Mouse (Mus musculus) lung, postnatal 10 days (tissue): ENCODE measurements around the gene Rbm38.

Source experiments
- DNase-seq: peaks from one replicate; pipeline ENCODE4 v3.0.0; 2021

Rbm38 gene

DNA sequence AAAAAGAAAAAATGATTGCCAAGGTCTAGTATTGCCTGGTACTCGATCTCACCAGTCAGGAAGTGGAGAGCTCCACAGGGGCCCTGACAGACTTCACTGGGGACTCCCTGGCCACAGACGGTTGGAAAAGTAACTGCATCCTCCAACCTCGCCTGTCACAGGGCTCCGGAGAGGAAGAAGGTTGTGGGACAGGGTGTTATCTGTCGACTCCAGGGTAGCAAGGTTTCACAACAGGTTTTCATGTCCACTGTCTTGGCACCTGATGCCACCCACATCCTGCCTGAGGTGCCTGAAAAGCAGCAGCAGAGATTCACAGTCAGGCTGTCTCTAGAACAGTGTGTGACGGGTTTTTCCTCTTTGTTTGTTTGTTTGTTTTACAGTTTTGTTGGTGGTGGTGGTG lies 2.4 kb upstream of the Rbm38 start:
- DNase-seq, result no peak

DNA sequence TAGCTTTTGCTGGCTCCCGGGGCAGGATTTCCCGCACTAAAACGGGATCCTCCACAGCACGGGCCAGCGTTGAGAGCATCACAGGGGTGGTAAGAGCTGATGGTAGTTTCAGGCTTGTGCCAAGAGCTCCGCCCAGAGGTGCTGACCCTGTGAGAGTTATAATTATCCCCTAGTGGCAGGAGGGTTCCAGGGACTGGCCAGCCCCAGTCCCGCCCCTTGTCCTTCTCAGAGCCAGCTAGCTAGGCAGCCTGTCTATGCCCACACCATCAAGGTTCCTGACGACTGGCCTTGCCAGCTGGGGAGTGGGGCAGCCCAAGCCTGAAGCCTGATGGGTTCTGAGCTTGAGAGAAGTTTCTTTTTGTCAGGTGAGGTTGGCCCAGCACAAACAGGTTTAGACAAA lies 1.7 kb upstream of the Rbm38 start:
- DNase-seq, result peak; percentile 45

- DNase-seq, result no peak
These were observed 976 bp upstream of the Rbm38 start for GRCm38 (mm10) chr2:173019322-173019721.

DNA sequence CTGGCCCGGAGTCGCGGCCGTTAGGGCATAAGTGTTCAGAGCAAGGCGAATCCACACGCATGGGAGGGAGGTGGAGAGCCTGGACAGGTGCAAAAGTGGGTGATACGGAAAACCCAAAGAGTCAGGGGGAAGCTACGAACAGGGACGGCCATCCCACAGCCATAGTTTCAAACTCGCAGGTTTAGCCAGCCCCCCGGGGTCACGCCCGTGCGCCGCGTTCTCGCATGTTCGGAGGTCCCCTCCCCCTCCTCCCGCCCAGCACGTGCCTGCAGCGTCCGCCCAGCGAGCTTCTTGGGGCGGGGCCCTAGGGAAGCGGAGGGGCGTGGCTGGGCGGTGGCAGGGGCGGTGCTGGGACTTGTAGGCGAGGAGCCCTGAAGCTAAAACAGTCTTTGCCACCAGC lies 508 bp upstream of the Rbm38 start:
- DNase-seq, result peak; percentile 95

DNA sequence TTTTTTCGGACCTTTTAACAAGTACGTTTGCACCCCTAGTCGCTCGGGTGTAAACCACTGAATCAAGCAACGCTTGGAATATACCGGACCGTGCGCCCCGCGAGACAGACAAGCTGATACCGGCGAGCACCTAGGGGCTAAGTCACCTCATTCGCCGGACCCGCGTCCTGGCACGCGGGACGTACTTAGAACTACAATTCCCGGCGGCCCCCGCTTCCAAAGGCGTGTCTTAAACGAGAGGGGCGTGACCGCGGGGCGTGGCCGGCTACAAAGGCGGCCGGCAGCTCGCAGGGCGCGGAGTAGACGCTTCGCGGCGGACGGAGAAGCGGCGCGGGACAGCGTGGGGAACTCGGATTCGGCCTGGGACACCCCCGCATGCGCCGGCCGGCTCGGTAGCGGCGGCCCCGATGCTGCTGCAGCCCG lies 1.3 kb downstream of the Rbm38 start:
- DNase-seq, result peak; percentile 94

GRCm38 (mm10) chr2:173022056-173022681 lies 1.9 kb downstream of the Rbm38 start:
- peak; percentile 45 for DNase-seq

- DNase-seq, result no peak
These were observed 2.5 kb downstream of the Rbm38 start for GRCm38 (mm10) chr2:173022813-173023212.

DNA sequence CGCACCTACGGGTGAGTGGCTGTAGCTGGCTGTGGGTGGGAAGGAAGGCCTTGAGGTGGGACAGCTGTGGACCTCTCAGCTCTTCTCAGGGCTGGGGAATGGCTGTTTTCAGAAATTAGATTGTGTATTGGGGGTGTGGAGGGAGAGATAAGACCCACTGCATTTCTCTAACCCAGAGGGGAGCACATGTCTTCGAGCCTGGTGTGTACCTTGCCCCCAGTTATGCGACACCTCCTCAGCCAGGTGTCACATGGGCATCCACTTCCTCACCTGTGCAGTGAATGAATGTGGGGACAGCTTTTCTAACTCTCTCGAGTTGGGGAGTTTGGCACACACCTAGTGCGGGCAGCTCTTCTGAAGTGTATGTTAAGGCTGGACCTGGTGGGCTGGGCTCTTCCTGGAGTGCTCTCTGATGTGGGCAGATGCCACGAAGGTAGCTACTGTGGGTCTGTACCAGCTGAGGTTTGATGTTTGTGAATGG lies 3.1 kb downstream of the Rbm38 start:
- DNase-seq, result no peak

DNA sequence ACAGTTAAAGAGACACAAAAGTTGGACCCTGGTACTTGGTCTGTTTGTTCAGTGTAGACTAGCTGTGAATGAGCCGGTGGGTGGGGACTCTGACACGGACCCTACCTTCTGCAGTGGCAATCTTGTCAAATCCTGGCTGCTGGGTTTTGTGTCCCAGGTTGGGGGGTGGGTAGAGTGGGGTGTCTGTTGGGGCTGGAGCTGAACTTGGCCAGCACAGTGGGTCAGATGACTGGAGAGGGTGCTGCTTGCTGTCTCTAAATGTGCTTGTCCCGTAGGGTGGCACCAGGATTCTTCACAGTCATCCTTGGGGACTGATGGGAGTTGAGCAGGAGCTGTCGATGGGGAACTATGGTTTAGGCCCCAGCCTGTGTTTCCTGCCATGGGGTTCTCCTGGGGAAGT lies 3.7 kb downstream of the Rbm38 start:
- DNase-seq, result no peak

GRCm38 (mm10) chr2:173024392-173024791 lies 4.1 kb downstream of the Rbm38 start:
- no peak for DNase-seq

DNA sequence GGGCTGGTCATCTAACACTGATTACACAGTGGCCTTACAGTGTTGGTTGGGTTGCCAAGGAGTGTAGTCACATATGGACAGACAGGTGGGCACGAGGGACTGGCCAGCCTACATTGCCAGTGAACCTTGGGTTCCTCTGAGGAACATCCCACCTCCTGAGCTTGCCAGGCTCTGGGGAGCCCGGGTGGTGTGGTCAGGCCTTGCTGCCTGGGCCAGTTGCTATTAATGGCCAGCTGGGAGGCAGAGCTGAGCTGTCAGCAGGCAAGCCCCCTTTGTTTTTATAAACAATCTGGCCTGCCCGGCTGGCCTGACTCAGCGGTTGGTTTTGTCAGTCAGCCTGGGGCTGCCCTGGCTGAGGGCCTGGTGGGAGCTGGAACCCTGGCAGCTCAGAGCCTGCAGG lies 4.6 kb downstream of the Rbm38 start:
- DNase-seq, result peak; percentile 57

DNA sequence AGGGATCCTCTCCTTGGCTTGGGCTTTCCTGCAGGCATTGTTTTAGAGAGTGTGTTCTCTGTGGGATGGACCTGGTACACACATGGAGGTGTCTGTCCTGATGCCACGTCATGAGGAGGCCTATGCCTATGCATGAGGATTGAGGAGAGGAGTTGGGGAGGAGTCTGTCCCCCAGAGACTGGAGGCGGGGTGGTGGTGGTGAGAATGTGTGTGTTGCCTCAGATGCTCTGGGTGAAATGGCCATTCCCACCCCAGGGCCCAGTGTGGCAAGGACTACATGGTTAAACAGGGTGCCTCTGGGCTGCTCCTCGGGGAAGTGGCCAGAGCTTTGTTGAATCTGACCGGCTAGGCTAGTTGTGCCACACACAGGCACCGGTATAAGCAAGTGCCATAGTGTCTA lies 6.0 kb downstream of the Rbm38 start:
- DNase-seq, result no peak

DNA sequence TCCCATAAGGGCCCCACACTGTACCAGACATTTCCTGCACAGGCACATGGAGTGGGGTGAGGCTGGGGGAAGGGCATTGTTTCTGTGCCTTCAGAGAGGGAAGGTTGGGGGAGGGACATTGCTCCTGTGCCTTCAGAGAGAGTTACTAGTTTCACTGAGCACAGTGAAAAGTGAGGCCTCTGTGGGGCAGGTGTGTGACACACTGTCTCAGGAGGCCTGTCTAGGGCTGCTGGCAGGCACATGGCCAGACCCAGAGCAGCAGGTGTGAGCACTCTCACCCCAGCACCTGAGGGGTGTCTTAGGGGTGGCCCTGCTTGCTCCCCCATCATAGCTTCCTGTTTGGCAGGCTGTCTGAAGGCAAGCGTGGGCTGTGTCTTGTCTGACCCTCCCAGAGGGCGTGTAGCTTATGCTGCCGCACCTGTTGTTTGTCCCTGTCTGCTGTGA lies 6.4 kb downstream of the Rbm38 start:
- peak; percentile 34 for DNase-seq

GRCm38 (mm10) chr2:173027169-173027823 lies 7.0 kb downstream of the Rbm38 start:
- DNase-seq, result no peak

- no peak for DNase-seq
These were observed 7.7 kb downstream of the Rbm38 start for GRCm38 (mm10) chr2:173027824-173028495.

GRCm38 (mm10) chr2:173028508-173029031 lies 8.3 kb downstream of the Rbm38 start:
- no peak for DNase-seq

- no peak for DNase-seq
These were observed 10.5 kb downstream of the Rbm38 start for GRCm38 (mm10) chr2:173030591-173031338.

- no peak for DNase-seq
These were observed 13.2 kb downstream of the Rbm38 start for GRCm38 (mm10) chr2:173033531-173033930.

- DNase-seq, result peak; percentile 42
These were observed 14.7 kb downstream of the Rbm38 start for GRCm38 (mm10) chr2:173034998-173035397.

- no peak for DNase-seq
These were observed 15.4 kb downstream of the Rbm38 start for GRCm38 (mm10) chr2:173035653-173036052.

- DNase-seq, result no peak
These were observed 15.8 kb downstream of the Rbm38 start for GRCm38 (mm10) chr2:173036055-173036454.

DNA sequence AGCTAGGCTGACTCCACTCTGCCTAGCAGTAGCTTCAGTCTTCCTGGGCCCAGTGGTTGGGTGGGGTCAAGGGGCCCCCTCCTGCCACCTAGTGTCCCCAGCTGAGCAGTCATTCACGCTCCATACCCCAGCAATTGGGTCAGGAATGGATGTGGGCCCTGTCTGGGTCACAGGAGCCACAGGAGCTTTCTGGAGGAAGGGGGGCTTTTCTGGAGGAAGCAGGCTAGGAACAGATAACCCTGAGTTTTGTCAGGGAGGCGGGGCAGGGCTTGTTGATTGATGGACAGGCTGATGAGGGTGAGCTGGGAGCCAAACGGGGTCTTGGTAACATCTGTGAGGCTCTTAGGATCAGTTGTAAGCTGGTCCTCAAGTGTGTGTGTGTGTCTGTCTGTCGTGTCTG lies 16.3 kb downstream of the Rbm38 start:
- no peak for DNase-seq

- DNase-seq, result no peak
These were observed 17.0 kb downstream of the Rbm38 start for GRCm38 (mm10) chr2:173037347-173037746.
